Mouse (Mus musculus): Measurements from ENCODE around the gene Dclk1.

GRCm38 (mm10) chr3:55284215-55284614 is 42.1 kb downstream of the Dclk1 start:
- TF ChIP-seq CTCF (IDR thresholded peaks at IDR 0.05; ENCODE audit: low read depth): no peak
- TF ChIP-seq EP300 (optimal IDR thresholded peaks at IDR 0.05): no peak
